Mouse (Mus musculus) midbrain, postnatal 0 days (tissue): Measurements from ENCODE around the gene Nr1d1. TPM values are rescaled to one million over a fixed set of nuclear protein-coding genes. Genes with fewer than 3 reads are reported as not detected.
A peak's percentile ranks its signal among the peaks of the same experiment; 100 is the strongest.

Experiments
- ATAC-seq: fragments of 200-750 bp; cut with Nextera tagmentation; 2 replicates; pipeline ENCODE4 v1.8.0; 2017; ENCODE audit warnings: moderate number of reproducible peaks, mild to moderate bottlenecking, moderate TSS enrichment, moderate library complexity; ENCODE audit not compliant: low FRiP score
- DNase-seq: peaks from one replicate; pipeline ENCODE4 v3.0.0-alpha.2; 2015; ENCODE audit warnings: low spot score
- H3K27ac ChIP-seq: fragments of 300-500 bp; sonication (generic); 2 replicates; pipeline ENCODE4 v1.5.1; 2014; ENCODE audit warnings: low read depth, mild to moderate bottlenecking, low read length, mixed read lengths
- H3K27me3 ChIP-seq: fragments of 300-500 bp; sonication (generic); 2 replicates; pipeline ENCODE4 v1.6.1; 2014; ENCODE audit warnings: low read length, control low read depth, mixed read lengths; ENCODE audit not compliant: insufficient read depth
- H3K36me3 ChIP-seq: fragments of 300-500 bp; sonication (generic); 2 replicates; pipeline ENCODE4 v1.6.1; 2014; ENCODE audit warnings: low read length, control low read depth, mixed read lengths; ENCODE audit not compliant: insufficient read depth
- H3K4me1 ChIP-seq: fragments of 300-500 bp; sonication (generic); 2 replicates; pipeline ENCODE4 v1.6.1; 2014; ENCODE audit warnings: mild to moderate bottlenecking, control low read depth, antibody characterized with exemption, low read length, mixed read lengths; ENCODE audit not compliant: insufficient read depth
- H3K4me2 ChIP-seq: fragments of 300-500 bp; sonication (generic); 2 replicates; pipeline ENCODE4 v1.6.1; 2014; ENCODE audit warnings: low read depth, mild to moderate bottlenecking, low read length, mixed read lengths; ENCODE audit not compliant: poor library complexity, severe bottlenecking
- H3K4me3 ChIP-seq: fragments of 300-500 bp; sonication (generic); 2 replicates; pipeline ENCODE4 v1.5.1; 2014; ENCODE audit warnings: low read depth, mild to moderate bottlenecking, low read length, moderate library complexity
- H3K9ac ChIP-seq: fragments of 300-500 bp; sonication (generic); replicated peaks from 2 replicates; pipeline ENCODE4 v1.6.1; 2014; ENCODE audit warnings: mild to moderate bottlenecking, low read length, moderate library complexity, mixed read lengths; ENCODE audit not compliant: poor library complexity, severe bottlenecking
- H3K9me3 ChIP-seq: fragments of 300-500 bp; sonication (generic); 2 replicates; pipeline ENCODE4 v1.6.1; 2016; ENCODE audit warnings: low read length, control low read depth
- CTCF ChIP-seq: IDR thresholded peaks from 2 replicates; pipeline ENCODE4 v1.5.1; 2016; ENCODE audit warnings: antibody characterized with exemption, mild to moderate bottlenecking
- WGBS: fragments of 180-500 bp; shearing (Covaris S2); extraction: QIAGEN DNeasy Blood & Tissue Kit; methylation state at CpG from one replicate; pipeline ENCODE4 v1.1.7; 2014; 5-methylcytosine and 5-hydroxymethylcytosine counted together
- polyA plus RNA-seq: library from polyadenylated mRNA; unstranded; fragments of >200 nt; fragmentation: Nextera tagmentation; extraction: Ambion mirVana; gene quantifications from 2 replicates; pipeline ENCODE4 v1.2.1, GENCODE M21; 2015
- total RNA-seq: library from RNA; depleted of rRNA; stranded (reverse); fragments of >200 nt; gene quantifications from 2 replicates; pipeline ENCODE4 v1.2.3, GENCODE M21; 2014; rRNA removed

Gene Nr1d1
- total RNA-seq: 7.1 and 11.0 TPM in 2 replicates
- polyA plus RNA-seq: 12.3 and 14.3 TPM in 2 replicates

DNA sequence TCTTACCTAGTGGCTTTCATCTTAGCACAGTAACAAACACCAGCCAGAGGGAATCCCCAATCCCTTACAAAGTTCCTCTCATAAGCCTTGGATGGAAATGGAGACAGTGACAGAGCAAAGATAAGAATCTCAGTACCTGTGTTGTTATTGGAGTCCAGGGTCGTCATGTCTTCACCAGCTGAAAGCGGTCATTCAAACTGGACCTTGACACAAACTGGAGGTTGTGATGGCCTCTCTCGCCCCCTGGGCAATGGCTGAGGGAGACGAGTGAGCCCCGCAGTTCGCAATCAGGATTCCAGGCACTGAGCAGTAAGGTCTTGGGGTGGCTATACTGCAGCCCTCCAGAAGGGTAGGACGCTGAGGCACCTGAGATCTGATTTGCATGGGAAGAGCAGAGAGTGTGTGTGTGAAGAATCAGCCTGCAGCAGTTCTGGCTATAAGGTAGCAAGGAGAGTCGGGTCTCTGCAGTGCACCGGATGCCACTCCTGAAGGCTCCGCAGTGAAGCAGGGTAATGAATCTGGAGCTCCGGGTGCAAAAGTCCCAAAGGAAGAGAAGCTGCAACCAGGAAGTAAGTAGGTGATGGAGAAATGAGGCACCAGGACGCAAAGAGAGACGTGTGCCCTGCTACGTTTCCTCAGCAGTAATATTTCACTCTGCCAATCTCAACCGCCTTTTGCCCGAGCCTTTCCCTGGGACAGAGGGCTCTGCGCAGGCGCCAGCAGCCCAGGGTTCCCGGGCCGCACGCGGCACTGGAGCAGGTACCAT is at the start of gene Nr1d1:
Gene Nr1d1 (minus strand): TSS at position 752 of the 766 bp plus-strand sequence.
- peaks cover 12% of the 10 kb centered on the region; the same call in 1 of the 2 replicates for H3K4me1 ChIP-seq
- peaks cover 19% of the 10 kb centered on the region for H3K36me3 ChIP-seq
- peak within 1 kb of the TSS; percentile 64 for H3K9ac ChIP-seq
- peak within 1 kb of the TSS; percentile 96 for H3K4me2 ChIP-seq
- no peaks in the 10 kb centered on the region for H3K27me3 ChIP-seq
- WGBS: 1% methylated on average over 22 of the region's 22 CpGs
- H3K9me3 ChIP-seq: no peaks in the 10 kb centered on the region
- ATAC-seq: peak; percentile 6
- DNase-seq: no peak
- TF ChIP-seq CTCF: no peak
- peak within 1 kb of the TSS; percentile 53 for H3K4me3 ChIP-seq
- H3K27ac ChIP-seq: peak within 1 kb of the TSS; percentile 72

DNA sequence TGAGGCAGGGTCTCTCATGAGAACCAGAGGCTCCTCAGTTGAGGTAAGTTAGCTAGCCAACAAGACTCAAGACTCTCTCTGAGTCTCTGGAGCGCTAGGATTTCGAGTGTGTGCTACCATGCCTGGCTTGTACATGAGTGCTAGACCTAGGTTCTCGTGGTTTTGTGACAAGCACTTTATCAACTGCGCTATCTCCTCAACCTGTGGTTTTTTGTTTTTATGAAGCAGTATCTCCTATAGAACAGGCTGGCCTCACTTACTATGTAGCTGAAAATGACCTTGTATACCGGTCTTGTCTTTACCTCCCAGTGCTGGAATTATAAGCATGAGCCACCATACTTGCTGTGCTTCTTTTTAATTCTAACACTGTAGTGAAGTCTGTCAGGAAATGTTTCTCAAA is 45.8 kb upstream of the Nr1d1 start:
- DNase-seq: no peak
- no peak for TF ChIP-seq CTCF
- 97% methylated on average over 5 of the region's 5 CpGs for WGBS
- Histone ChIP-seq H3K9me3 (no peaks in the 10 kb centered on the region), H3K4me3 (no peak overlapping the region), H3K27me3 (no peaks in the 10 kb centered on the region), H3K9ac (no peak overlapping the region), H3K4me2 (no peak overlapping the region), H3K4me1 (no peaks in the 10 kb centered on the region), H3K36me3 (peaks cover 51% of the 10 kb centered on the region), H3K27ac (no peak overlapping the region)
- no peak for ATAC-seq

DNA sequence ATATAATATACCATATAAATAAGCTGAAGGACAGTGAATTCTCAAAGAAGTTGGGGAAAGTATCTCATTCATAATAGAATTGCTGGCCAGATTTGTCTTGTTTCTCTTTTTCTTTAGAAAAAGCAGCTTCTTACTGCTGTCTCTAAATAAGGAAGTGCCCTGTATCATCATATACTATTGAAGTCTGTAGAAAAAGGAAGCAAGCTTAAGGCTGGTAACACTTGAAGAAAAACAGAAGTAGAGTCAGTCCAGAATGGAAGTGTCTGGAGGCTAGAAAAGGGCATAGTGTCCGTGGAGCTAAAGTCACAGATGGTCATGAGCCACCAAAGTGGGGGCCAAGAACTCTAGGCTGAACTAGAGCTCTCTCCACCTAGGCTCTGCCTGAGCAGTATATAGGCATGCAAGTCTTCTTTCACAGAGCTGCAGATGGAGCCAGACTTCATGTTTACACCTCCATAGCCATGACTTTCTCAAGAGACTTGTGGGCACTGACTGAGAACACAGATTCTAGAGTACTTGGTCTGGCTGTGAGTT is 41.6 kb upstream of the Nr1d1 start:
- Histone ChIP-seq H3K27me3 (no peaks in the 10 kb centered on the region), H3K4me2 (no peak overlapping the region), H3K4me1 (no peaks in the 10 kb centered on the region), H3K9ac (no peak overlapping the region), H3K9me3 (no peaks in the 10 kb centered on the region), H3K4me3 (no peak overlapping the region), H3K27ac (no peak overlapping the region), H3K36me3 (peaks cover 30% of the 10 kb centered on the region)
- no peak for TF ChIP-seq CTCF
- WGBS: 92% methylated on average over 1 of the region's 1 CpGs
- DNase-seq (no peak), ATAC-seq (no peak)

DNA sequence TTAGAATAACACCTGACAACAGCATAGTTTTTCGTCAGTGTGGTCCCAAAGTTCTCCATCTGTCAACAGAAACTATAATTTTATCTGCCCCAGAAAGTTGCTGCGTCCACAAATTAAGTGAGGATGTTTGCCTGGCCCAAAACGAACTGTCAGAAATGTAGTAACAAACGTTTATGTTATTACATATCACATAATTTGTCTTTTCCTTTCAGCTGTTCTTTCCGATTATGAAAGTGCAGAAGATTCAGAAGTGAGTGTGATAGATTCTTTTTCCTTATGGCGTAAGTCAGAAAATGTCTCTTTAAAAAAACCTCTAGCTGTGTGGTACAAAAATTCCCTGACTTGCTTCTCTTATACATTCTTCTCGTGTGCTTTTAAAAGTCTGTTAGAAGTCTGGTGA is 35.6 kb upstream of the Nr1d1 start:
- TF ChIP-seq CTCF: no peak

DNA sequence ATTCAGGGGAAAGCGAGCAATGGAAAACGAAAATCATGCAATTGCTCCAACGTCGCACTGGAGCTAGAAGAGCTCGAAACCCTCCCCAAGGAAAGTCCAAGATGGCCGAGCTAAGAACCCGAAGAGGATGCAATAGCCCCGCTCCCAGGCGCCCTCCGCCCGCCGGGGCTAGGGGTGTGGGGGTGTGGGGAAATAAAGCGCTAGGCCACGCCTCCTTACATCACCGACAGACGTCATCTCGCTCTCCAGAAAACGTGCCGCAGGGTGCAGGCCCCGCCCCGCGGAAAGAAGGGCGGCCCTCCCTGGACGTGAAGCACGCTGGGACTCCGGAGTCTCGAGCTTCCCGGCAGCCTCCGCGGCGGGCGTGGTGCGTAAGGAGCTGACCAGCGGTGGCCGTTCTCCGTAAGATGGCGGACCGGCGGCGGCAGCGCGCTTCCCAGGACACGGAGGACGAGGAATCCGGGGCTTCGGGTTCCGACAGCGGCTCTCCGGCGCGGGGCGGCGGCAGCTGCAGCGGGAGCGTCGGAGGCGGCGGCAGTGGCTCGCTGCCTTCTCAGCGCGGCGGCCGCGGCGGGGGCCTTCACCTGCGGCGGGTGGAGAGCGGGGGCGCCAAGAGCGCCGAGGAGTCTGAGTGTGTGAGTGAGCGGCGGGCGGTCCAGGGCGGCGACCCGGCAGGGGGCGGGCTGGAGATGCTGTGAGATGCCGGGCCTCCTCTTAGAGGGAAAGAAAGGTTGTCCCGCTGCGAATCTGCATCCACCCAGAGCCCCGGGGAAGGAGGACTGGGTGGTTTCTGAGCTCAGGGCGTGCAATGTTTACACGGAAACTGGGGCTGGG is 34.5 kb upstream of the Nr1d1 start:
- no peaks in the 10 kb centered on the region for H3K27me3 ChIP-seq
- peak; percentile 99 for DNase-seq
- no peaks in the 10 kb centered on the region for H3K9me3 ChIP-seq
- ATAC-seq: peak; percentile 97
- H3K9ac ChIP-seq: peak overlapping the region; percentile 84
- H3K4me3 ChIP-seq: peak overlapping the region; percentile 63
- WGBS: under 1% methylated on average over 59 of the region's 84 CpGs
- peaks cover 24% of the 10 kb centered on the region for H3K36me3 ChIP-seq
- peak; percentile 52 for TF ChIP-seq CTCF
- H3K27ac ChIP-seq: peak overlapping the region; percentile 92
- H3K4me1 ChIP-seq: peaks cover 3% of the 10 kb centered on the region; the same call in 1 of the 2 replicates
- peak overlapping the region; percentile 63 for H3K4me2 ChIP-seq

More for the DNA sequence above, 35.6 kb upstream of the Nr1d1 start:
- H3K4me3 ChIP-seq: peak overlapping the region; percentile 63
- H3K4me2 ChIP-seq: peak overlapping the region; percentile 63
- H3K9ac ChIP-seq: peak overlapping the region; percentile 84
- H3K27ac ChIP-seq: no peak overlapping the region
- H3K9me3 ChIP-seq: no peaks in the 10 kb centered on the region
- ATAC-seq: no peak
- H3K4me1 ChIP-seq: peaks cover 3% of the 10 kb centered on the region; the same call in 1 of the 2 replicates
- 76% methylated on average over 7 of the region's 7 CpGs for WGBS
- H3K36me3 ChIP-seq: peaks cover 14% of the 10 kb centered on the region
- no peak for DNase-seq
- no peaks in the 10 kb centered on the region for H3K27me3 ChIP-seq
